Mouse (Mus musculus) frontal cortex, postnatal 25 days (tissue): ENCODE data around the gene Cldn15.

ENCODE experiments used
- DNase-seq, 2 experiments: peaks; one replicate each; pipeline ENCODE4 v3.0.0; 2022; ENCODE audit warnings: low spot score in 2 of 2

Gene Cldn15

GRCm38 (mm10) chr5:136982338-136982930 is 16.0 kb downstream of the Cldn15 start:
- no peak for DNase-seq

- DNase-seq, result no peak
Measured at GRCm38 (mm10) chr5:136984828-136985227, 18.4 kb downstream of the Cldn15 start.

- DNase-seq, result peak; percentile 84 to 90
Measured at GRCm38 (mm10) chr5:136986695-136987137, 20.3 kb downstream of the Cldn15 start, which contains the start of gene Plod3. Plod3 (plus strand) TSS chr5:136987019.

- DNase-seq, result peak; percentile 71 to 74
Measured at GRCm38 (mm10) chr5:136987138-136987933, 20.9 kb downstream of the Cldn15 start.

- DNase-seq, result no peak
Measured at GRCm38 (mm10) chr5:136987934-136988271, 21.5 kb downstream of the Cldn15 start, which contains the start of gene Znhit1. Znhit1 (minus strand) TSS chr5:136988021.

GRCm38 (mm10) chr5:136988420-136988819 is 22.0 kb downstream of the Cldn15 start:
- no peak for DNase-seq

GRCm38 (mm10) chr5:136989801-136990200 is 23.4 kb downstream of the Cldn15 start:
- DNase-seq, result no peak

GRCm38 (mm10) chr5:136999449-136999848 is 33.0 kb downstream of the Cldn15 start:
- DNase-seq, result no peak

GRCm38 (mm10) chr5:137000612-137001011 is 34.2 kb downstream of the Cldn15 start:
- DNase-seq, result no peak

GRCm38 (mm10) chr5:137007276-137007675 is 40.9 kb downstream of the Cldn15 start:
- no peak for DNase-seq

GRCm38 (mm10) chr5:137009988-137010387 is 43.6 kb downstream of the Cldn15 start:
- DNase-seq, result peak in 1 of 2 experiments; percentile 38

- no peak for DNase-seq
Measured at GRCm38 (mm10) chr5:137012401-137012950, 46.1 kb downstream of the Cldn15 start.

GRCm38 (mm10) chr5:137015913-137016312 is 49.5 kb downstream of the Cldn15 start:
- no peak for DNase-seq

- no peak for DNase-seq
Measured at GRCm38 (mm10) chr5:137024318-137024717, 57.9 kb downstream of the Cldn15 start.

- DNase-seq, result peak; percentile 67 to 77
Measured at GRCm38 (mm10) chr5:137025132-137025531, 58.7 kb downstream of the Cldn15 start.
